Mouse (Mus musculus): ENCODE data around the gene Dst. TPM values are rescaled to one million over a fixed set of nuclear protein-coding genes. Genes with fewer than 3 reads are reported as not detected.

Dst gene
- total and polyA plus RNA-seq, 3 experiments: 9.1 to 28.0 (median 20.5) TPM

DNA sequence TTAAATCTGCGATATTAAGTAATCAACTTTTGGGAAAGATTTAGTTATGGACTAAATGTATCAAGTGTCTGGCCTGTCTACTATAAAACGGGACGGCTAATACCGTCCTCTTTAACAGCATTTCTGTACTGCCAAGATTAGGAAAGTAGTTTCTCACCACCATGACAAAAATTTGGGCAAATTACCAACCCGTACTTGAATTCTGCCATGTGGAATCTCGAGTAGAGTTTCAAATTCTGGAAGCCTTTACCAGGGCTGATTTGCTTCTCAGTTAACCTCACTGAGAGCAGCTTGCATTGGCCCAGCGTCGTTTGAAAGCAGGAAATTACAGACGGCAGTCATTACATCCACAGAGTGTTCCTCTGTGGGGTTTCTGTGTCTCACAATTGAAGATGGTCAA lies 310.8 kb downstream of the Dst start:
- peaks cover 12 to 51% of the 10 kb centered on the region in 2 experiments for H3K4me1 ChIP-seq (ENCODE audit: control insufficient read depth in 1 of 2, insufficient read depth in 2 of 2)
- in situ Hi-C loops (cut with MboI; ENCODE audit: low pct_ligation_motif_present, low pct_unique_long_range_greater_than_20kb, low sequenced_read_pairs): no loop called here
- TF ChIP-seq CTCF (conservative IDR thresholded peaks at IDR 0.05 in 1 of 2, IDR thresholded peaks at IDR 0.05 in 1 of 2; ENCODE audit: low read depth in 2 of 2, low read length in 2 of 2): no peak
- TF ChIP-seq CHD2 (IDR thresholded peaks at IDR 0.05; ENCODE audit: low read length): no peak
- TF ChIP-seq ZMIZ1 (IDR thresholded peaks at IDR 0.05; ENCODE audit: low read depth, low read length): no peak
- TF ChIP-seq CHD1 (IDR thresholded peaks at IDR 0.05; ENCODE audit: low read depth, low read length): no peak
- TF ChIP-seq ELF1 (IDR thresholded peaks at IDR 0.05; ENCODE audit: low read depth, low read length): no peak
- TF ChIP-seq BHLHE40 (IDR thresholded peaks at IDR 0.05; ENCODE audit: low read depth, low read length): no peak
- no peak overlapping the region for H3K4me2 ChIP-seq (ENCODE audit: insufficient read depth, low read depth, poor library complexity, severe bottlenecking)
- no peaks in the 10 kb centered on the region for H3K27me3 ChIP-seq (replicated peaks)
- no peaks in the 10 kb centered on the region for H3K9me3 ChIP-seq (replicated peaks; ENCODE audit: low read length)
- peaks cover 7 to 54% of the 10 kb centered on the region in 2 experiments for H3K36me3 ChIP-seq (replicated peaks in 1 of 2; ENCODE audit: control insufficient read depth in 1 of 2, insufficient read depth in 1 of 2, low read length in 1 of 2)
- no peak for DNase-seq (ENCODE audit: extremely low read depth)
- dilution Hi-C loops (cut with MboI; ENCODE audit: extremely low pct_ligation_motif_present, extremely low pct_unique_long_range_greater_than_20kb, low sequenced_read_pairs): no loop called here
- H3K27ac ChIP-seq (ENCODE audit: insufficient read depth, low read depth): peak overlapping the region; percentile 29; the same call in 1 of the 2 replicates
- H3K79me2 ChIP-seq (replicated peaks; ENCODE audit: control insufficient read depth, extremely low read depth, insufficient read depth, poor library complexity, severe bottlenecking): no peaks in the 10 kb centered on the region
- no peak overlapping the region for H3K9ac ChIP-seq (ENCODE audit: insufficient read depth, low read depth)
- H3K4me3 ChIP-seq (replicated peaks in 1 of 3; ENCODE audit: low read depth in 2 of 3, low read length in 2 of 3, poor library complexity in 1 of 3): no peak overlapping the region

DNA sequence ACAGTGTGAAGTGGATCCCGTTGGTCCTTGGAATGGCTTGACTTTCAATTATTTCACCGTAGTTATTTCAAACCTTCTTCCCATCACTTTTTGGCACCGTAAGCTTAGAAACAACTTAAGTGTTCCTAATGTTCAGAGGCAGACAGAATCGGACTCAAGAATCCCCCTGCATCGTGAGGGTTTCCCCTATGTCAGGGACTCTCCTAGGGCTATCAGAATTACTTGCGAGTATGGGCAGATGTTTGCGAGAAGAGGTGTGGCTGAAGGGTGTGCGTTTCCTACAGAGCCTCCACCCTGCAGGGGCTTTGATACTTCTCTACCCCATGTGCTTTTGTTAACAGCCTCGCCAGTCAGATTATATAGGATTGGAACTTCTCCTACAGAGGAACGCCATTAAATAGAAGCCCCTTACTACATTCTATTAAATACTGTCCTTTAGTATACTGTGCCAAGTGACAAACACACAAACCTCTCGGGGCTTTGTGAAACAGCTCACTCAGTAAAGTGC lies 312.1 kb downstream of the Dst start:
- Histone ChIP-seq H3K9ac (ENCODE audit: insufficient read depth, low read depth) (peak overlapping the region; percentile 41), H3K4me2 (ENCODE audit: insufficient read depth, low read depth, poor library complexity, severe bottlenecking) (peak overlapping the region; percentile 77), H3K79me2 (replicated peaks; ENCODE audit: control insufficient read depth, extremely low read depth, insufficient read depth, poor library complexity, severe bottlenecking) (no peaks in the 10 kb centered on the region), H3K9me3 (replicated peaks; ENCODE audit: low read length) (no peaks in the 10 kb centered on the region), H3K36me3 (replicated peaks in 1 of 2; ENCODE audit: control insufficient read depth in 1 of 2, insufficient read depth in 1 of 2, low read length in 1 of 2) (peaks cover 6 to 53% of the 10 kb centered on the region in 2 experiments), H3K4me3 (replicated peaks in 1 of 3; ENCODE audit: low read depth in 2 of 3, low read length in 2 of 3, poor library complexity in 1 of 3) (peak overlapping the region; percentile 17 to 27 (median 23)), H3K27me3 (replicated peaks) (no peaks in the 10 kb centered on the region), H3K4me1 (ENCODE audit: control insufficient read depth in 1 of 2, insufficient read depth in 2 of 2) (peaks cover 12 to 61% of the 10 kb centered on the region in 2 experiments), H3K27ac (ENCODE audit: insufficient read depth, low read depth) (peak overlapping the region; percentile 78)
- TF ChIP-seq MAZ (IDR thresholded peaks at IDR 0.05; ENCODE audit: low read depth, low read length) (no peak), SMC3 (IDR thresholded peaks at IDR 0.05; ENCODE audit: low read depth, low read length) (no peak), IRF4 (IDR thresholded peaks at IDR 0.05; ENCODE audit: low read depth, low read length) (peak; percentile 65), TCF12 (IDR thresholded peaks at IDR 0.05; ENCODE audit: low read depth, low read length) (peak; percentile 56; the same call in 1 of the 2 replicates), JUN (IDR thresholded peaks at IDR 0.05; ENCODE audit: insufficient read depth, low read depth, low read length) (no peak), EP300 (IDR thresholded peaks at IDR 0.05; ENCODE audit: low read length) (peak; percentile 50; the same call in 1 of the 2 replicates), MYC (IDR thresholded peaks at IDR 0.05; ENCODE audit: low read depth, low read length) (0 out of 2 replicates have a peak, but pooled peaks have one; percentile 51), SIN3A (IDR thresholded peaks at IDR 0.05; ENCODE audit: low read length) (peak; percentile 66), NRF1 (IDR thresholded peaks at IDR 0.05; ENCODE audit: low read depth, low read length) (0 out of 2 replicates have a peak, but pooled peaks have one; percentile 2), ETS1 (conservative IDR thresholded peaks at IDR 0.05; ENCODE audit: low read depth, low read length) (peak; percentile 62), POLR2A (IDR thresholded peaks at IDR 0.05; ENCODE audit: low read depth, low read length) (peak; percentile 35), BHLHE40 (IDR thresholded peaks at IDR 0.05; ENCODE audit: low read depth, low read length) (peak; percentile 32), MXI1 (IDR thresholded peaks at IDR 0.05; ENCODE audit: low read depth, low read length) (peak; percentile 34; the same call in 1 of the 2 replicates), MAX (IDR thresholded peaks at IDR 0.05; ENCODE audit: low read length) (peak; percentile 44; the same call in 1 of the 2 replicates), MAFK (IDR thresholded peaks at IDR 0.05; ENCODE audit: insufficient replicate concordance, low read length) (no peak), ELF1 (IDR thresholded peaks at IDR 0.05; ENCODE audit: low read depth, low read length) (peak; percentile 30; the same call in 1 of the 2 replicates), PAX5 (IDR thresholded peaks at IDR 0.05; ENCODE audit: low read length) (no peak)
- peak; percentile 85 for DNase-seq (ENCODE audit: extremely low read depth)
- dilution Hi-C loops (cut with MboI; ENCODE audit: extremely low pct_ligation_motif_present, extremely low pct_unique_long_range_greater_than_20kb, low sequenced_read_pairs): no loop called here
- in situ Hi-C loops (cut with MboI; ENCODE audit: low pct_ligation_motif_present, low pct_unique_long_range_greater_than_20kb, low sequenced_read_pairs): loop anchor here (5.0 kb wide), 1 partner anchor 187 kb away; no protein-coding TSS in a partner anchor
